Mouse (Mus musculus): Measurements from ENCODE around the gene Prl7a1.

Gene Prl7a1

GRCm38 (mm10) chr13:27642393-27642792, at the start of gene Prl7a1:
Prl7a1 (minus strand) TSS chr13:27642493.
- no peak for DNase-seq (ENCODE audit: low spot score in 2 of 2)

- no peak for DNase-seq (ENCODE audit: low spot score in 2 of 2)
Measured at GRCm38 (mm10) chr13:27667936-27668335, 25.6 kb upstream of the Prl7a1 start, which contains the start of gene Prl7a2. Prl7a2 (minus strand) TSS chr13:27668036.

- no peak for DNase-seq (ENCODE audit: low spot score in 2 of 2)
Measured at GRCm38 (mm10) chr13:27660747-27661146, 18.5 kb upstream of the Prl7a1 start.

GRCm38 (mm10) chr13:27610482-27610881, 31.8 kb downstream of the Prl7a1 start, which contains the start of gene Prl7b1:
Prl7b1 (minus strand) TSS chr13:27610582.
- DNase-seq (ENCODE audit: low spot score in 2 of 2) = no peak
